Mouse (Mus musculus) erythroblast, embryonic 14.5 days (primary cell): ENCODE results near the gene Cacna1d. TPM values are rescaled to one million over a fixed set of nuclear protein-coding genes. Genes with fewer than 3 reads are reported as not detected.

Experiments used
- H3K27me3 ChIP-seq: 2 replicates; pipeline ENCODE4 v1.6.1; 2012; ENCODE audit warnings: inconsistent platforms; ENCODE audit not compliant: control insufficient read depth
- H3K36me3 ChIP-seq: 2 replicates; pipeline ENCODE4 v1.6.1; 2012; ENCODE audit warnings: mild to moderate bottlenecking, inconsistent platforms; ENCODE audit not compliant: control insufficient read depth
- H3K4me1 ChIP-seq: 2 replicates; pipeline ENCODE4 v1.6.1; 2012; ENCODE audit warnings: inconsistent platforms; ENCODE audit not compliant: control insufficient read depth
- H3K4me3 ChIP-seq: replicated peaks from 2 replicates; pipeline ENCODE3; 2012; ENCODE audit warnings: moderate library complexity, mild to moderate bottlenecking, inconsistent platforms
- H3K9me3 ChIP-seq: 2 replicates; pipeline ENCODE4 v1.6.1; 2012; ENCODE audit warnings: low read length, inconsistent platforms, mixed read lengths; ENCODE audit not compliant: control insufficient read depth
- GATA1 ChIP-seq: IDR thresholded peaks from 2 replicates; pipeline ENCODE4 v1.6.1; 2012; ENCODE audit warnings: low read length, inconsistent platforms, mixed read lengths
- TAL1 ChIP-seq: IDR thresholded peaks from 3 replicates; pipeline ENCODE4 v1.6.1; 2012; ENCODE audit warnings: low read length, inconsistent platforms, mixed read lengths
- polyA plus RNA-seq: library from polyadenylated mRNA; stranded (reverse); fragments of >175 nt; gene quantifications from 2 replicates; pipeline ENCODE4 v1.2.3, GENCODE M21; 2012

Gene Cacna1d
- polyA plus RNA-seq, 1 experiment: not detected

DNA sequence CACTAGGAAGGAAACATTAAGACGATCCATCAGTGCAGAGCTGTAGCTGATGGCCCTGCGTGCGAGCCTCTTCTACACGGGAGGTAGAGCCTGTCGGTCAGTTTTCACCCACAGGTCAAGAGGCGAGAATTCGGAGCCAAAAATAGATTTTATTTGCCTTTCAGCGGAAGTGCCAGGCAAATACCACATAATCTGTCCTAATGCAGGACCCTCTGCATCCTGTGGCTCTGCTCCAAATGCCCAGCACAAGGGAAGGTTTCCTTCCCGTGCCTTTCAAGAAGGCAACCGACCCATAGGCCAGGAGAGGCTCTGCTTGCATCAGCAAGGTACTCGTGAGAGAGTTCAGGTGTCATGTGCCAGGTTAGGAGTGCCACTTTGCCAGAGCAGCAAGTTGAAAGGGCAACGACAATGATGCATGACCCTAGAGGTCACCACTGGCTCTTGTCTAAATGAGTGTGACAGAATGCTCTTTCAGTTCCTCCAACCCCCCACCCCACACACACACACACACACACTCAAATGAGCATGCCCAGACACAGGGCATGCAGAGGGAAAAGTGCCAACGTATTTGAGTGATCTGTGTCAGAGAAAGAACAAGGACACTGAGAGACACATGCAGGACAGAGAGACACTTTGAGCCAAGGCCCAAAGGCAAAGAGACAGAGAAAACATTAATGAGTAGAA, 179.9 kb downstream of the Cacna1d start:
- Histone ChIP-seq H3K27me3 (no peaks in the 10 kb centered on the region), H3K9me3 (no peaks in the 10 kb centered on the region), H3K4me3 (no peak overlapping the region), H3K36me3 (no peaks in the 10 kb centered on the region), H3K4me1 (no peaks in the 10 kb centered on the region)
- TF ChIP-seq GATA1 (no peak), TAL1 (no peak)

DNA sequence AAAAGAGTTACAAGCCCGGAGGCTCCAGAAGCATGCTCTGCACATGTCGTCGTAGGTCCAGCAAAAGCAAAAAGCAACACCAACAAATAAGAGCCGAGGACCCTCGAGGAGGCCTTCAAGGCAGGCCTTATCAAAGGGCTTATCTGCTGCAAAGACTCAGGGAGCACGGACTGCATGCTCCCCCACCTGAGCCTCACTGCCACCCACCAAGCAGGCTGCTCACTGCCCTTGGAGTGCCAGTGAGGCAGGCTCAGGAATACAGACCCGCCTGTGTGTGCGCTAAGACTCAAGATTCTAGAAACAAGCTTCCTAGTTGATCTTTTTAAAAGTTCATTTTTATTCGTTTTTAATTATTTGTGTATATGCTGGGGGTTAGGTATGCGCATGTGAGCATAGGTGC, 181.0 kb downstream of the Cacna1d start:
- no peaks in the 10 kb centered on the region for H3K4me1 ChIP-seq
- H3K27me3 ChIP-seq: no peaks in the 10 kb centered on the region
- H3K4me3 ChIP-seq: no peak overlapping the region
- H3K36me3 ChIP-seq: no peaks in the 10 kb centered on the region
- no peak for TF ChIP-seq TAL1
- TF ChIP-seq GATA1: no peak
- H3K9me3 ChIP-seq: no peaks in the 10 kb centered on the region

DNA sequence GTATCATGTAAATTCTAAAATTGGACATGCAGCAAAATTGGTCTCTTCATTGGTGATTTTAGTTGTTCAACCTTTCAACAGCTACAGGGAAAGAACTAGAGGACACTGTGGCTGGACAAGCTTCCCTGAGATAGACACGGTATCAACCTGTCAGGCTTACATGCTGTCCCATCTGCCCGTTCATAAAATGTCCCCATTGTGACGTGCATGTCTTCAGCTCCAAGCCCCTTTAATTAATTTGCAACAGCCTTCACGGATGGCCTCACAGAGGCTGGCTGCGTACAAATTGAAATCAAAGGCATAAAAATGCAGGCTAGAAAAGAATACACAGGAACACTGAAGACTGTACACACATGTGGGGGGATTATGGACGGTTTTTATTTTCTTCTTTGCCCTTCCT, 185.0 kb downstream of the Cacna1d start:
- H3K27me3 ChIP-seq: no peaks in the 10 kb centered on the region
- H3K36me3 ChIP-seq: no peaks in the 10 kb centered on the region
- no peaks in the 10 kb centered on the region for H3K4me1 ChIP-seq
- TF ChIP-seq GATA1 (no peak), TAL1 (no peak)
- no peak overlapping the region for H3K4me3 ChIP-seq
- H3K9me3 ChIP-seq: no peaks in the 10 kb centered on the region

DNA sequence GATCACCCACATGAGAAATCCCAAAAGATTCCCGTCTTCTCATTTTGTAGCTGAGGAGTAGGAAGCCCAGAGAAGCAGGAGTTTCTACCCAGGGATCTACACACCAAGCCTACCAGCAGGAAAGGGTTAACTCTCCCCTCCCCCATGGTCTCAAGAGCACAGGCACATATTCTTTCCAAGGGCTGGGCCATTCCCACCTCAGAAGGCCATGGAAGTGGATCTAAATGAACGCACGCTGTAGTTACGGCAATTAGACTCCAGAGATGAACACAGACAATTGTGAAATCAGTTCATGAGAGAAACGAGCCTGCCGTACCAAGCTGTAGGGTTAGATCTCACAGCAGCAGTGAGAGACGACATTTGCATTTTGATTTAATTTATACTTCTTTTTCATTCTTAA, 191.3 kb downstream of the Cacna1d start:
- H3K9me3 ChIP-seq: no peaks in the 10 kb centered on the region
- no peak for TF ChIP-seq TAL1
- no peak for TF ChIP-seq GATA1
- no peaks in the 10 kb centered on the region for H3K4me1 ChIP-seq
- no peaks in the 10 kb centered on the region for H3K36me3 ChIP-seq
- no peak overlapping the region for H3K4me3 ChIP-seq
- H3K27me3 ChIP-seq: no peaks in the 10 kb centered on the region

DNA sequence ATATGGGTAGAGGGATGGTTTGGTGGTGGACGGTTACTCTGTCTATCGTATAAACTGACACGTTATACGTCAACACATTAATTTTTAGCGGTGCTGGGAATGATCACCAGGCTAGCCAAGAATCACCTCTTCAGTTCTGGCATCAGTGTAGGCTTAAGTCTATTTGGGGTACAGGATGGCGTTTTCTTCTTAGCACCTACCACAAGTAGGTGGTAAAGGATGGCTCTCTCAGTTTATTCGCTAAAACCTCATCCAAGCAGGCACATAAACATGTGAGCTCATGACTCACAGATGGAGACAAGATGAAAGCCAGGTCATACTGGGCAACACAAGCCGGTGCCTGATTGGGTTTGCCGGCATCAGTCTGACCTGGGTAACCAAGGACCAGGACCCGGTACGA, 193.8 kb downstream of the Cacna1d start:
- H3K9me3 ChIP-seq: no peaks in the 10 kb centered on the region
- no peaks in the 10 kb centered on the region for H3K36me3 ChIP-seq
- no peak for TF ChIP-seq TAL1
- TF ChIP-seq GATA1: no peak
- H3K27me3 ChIP-seq: no peaks in the 10 kb centered on the region
- H3K4me3 ChIP-seq: no peak overlapping the region
- H3K4me1 ChIP-seq: no peaks in the 10 kb centered on the region

DNA sequence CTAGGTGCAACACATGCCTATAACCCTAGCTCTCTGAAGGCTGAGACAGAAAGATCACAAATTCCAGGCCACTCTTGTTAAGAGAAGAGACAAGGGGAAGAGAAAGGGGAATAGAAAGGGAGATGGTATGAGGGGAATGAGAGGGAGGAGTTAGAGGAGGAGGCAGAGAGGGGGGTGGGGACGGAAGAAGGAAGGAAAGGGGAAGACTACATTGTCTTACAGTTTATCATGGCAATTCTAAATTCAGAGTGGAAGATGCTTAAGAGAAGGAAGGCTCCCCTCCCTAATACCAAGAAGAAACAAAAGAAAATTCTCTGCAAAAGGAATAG, 199.2 kb downstream of the Cacna1d start:
- H3K27me3 ChIP-seq: no peaks in the 10 kb centered on the region
- H3K4me1 ChIP-seq: no peaks in the 10 kb centered on the region
- no peak overlapping the region for H3K4me3 ChIP-seq
- no peak for TF ChIP-seq TAL1
- no peak for TF ChIP-seq GATA1
- no peaks in the 10 kb centered on the region for H3K9me3 ChIP-seq
- no peaks in the 10 kb centered on the region for H3K36me3 ChIP-seq

DNA sequence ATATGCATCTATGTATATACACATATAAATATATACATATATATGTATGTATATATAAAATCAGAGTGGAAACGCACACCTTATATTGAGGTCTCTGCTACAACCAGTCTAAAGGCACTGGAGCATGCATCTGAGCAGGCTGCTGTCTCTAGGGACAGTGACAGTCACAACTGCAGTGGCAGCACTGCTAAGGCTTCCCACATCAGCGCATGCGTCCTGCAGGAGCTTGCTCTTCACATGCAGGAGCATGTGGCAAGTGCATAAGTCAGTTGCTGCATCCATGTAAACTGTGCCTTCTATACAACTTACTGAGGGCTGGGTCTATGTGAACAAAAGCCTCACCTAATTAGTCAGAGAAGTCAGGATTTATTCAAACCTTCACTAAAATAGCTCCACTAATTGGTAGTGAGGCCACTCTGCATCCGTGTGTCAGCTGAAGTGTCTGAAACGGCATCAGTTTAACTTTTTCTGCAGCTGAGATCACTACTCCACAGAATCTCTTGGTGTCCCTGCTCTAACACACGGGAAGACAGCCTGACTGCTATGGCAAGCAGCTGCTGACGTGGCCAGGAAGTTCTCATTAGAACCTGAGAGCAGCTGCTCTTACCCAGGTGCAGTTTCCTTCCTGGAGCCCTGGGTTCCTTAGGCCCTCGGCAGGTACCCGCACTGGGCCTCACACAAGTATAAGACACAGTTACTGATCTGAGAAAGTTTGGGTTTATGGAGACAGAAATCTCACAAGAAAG, 199.7 kb downstream of the Cacna1d start:
- H3K36me3 ChIP-seq: no peaks in the 10 kb centered on the region
- no peak for TF ChIP-seq GATA1
- no peak for TF ChIP-seq TAL1
- H3K9me3 ChIP-seq: no peaks in the 10 kb centered on the region
- H3K4me1 ChIP-seq: no peaks in the 10 kb centered on the region
- H3K4me3 ChIP-seq: no peak overlapping the region
- no peaks in the 10 kb centered on the region for H3K27me3 ChIP-seq

DNA sequence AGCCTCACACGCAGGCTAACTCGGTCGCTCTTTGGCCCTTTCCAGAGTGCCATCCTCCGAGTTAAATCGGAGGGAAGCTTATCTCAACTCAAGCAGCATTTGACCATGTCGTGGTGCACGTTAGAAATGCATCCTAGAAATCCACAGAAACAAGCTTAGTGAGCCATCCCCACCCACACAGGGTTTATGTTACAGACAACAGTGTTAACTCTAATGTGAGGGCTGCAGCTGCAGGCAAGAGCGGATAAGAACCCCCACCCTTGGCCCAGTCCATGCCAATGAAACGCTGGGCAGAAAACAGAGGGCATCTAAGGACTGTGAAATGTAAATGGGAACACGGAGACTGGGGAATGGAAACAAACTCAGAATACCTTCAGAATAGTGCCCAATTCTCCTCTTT, 206.8 kb downstream of the Cacna1d start:
- no peak for TF ChIP-seq GATA1
- TF ChIP-seq TAL1: no peak
- no peaks in the 10 kb centered on the region for H3K9me3 ChIP-seq
- no peaks in the 10 kb centered on the region for H3K27me3 ChIP-seq
- no peak overlapping the region for H3K4me3 ChIP-seq
- no peaks in the 10 kb centered on the region for H3K36me3 ChIP-seq
- no peaks in the 10 kb centered on the region for H3K4me1 ChIP-seq

DNA sequence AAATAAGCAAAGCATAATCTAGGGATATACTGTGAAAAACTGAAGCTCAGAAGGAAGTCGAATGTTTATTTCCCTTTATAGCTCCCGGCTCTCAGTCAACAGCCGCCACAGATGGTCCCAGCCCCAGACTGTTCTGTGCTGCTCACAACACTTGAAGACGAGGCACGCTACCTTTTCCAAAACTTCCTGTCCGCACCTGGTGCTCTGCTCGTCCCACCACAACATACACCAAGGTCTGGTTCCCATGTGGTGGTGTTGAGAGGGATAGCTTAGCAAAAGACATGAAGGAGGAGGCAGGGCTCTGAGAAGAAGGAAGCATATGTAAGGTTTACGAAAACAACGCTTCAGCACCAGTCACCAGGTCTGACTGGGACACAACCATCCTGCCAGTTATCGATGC, 207.2 kb downstream of the Cacna1d start:
- H3K9me3 ChIP-seq: no peaks in the 10 kb centered on the region
- H3K27me3 ChIP-seq: no peaks in the 10 kb centered on the region
- no peak overlapping the region for H3K4me3 ChIP-seq
- no peaks in the 10 kb centered on the region for H3K4me1 ChIP-seq
- no peak for TF ChIP-seq TAL1
- no peaks in the 10 kb centered on the region for H3K36me3 ChIP-seq

DNA sequence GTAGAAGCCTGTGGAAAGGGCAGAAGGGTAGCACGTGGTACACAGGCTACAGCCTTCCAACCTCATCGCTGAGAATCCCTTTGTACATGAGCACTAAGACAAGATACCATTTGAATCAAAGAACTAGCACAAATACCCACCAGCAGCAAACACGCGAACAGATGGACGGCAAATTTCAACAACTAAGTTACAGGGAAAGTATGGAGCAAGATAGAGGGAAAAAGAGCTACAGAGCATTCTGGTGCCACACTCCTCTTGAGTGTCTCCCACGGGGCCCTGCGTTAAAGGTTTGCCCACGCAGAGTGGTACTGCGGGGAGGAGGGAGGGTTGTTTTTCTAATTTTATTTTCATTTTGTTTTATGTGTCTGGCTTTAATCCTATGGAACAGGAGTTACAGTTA, 215.7 kb downstream of the Cacna1d start:
- no peak overlapping the region for H3K4me3 ChIP-seq
- no peaks in the 10 kb centered on the region for H3K4me1 ChIP-seq
- TF ChIP-seq TAL1 (no peak), GATA1 (no peak)
- peaks cover 2% of the 10 kb centered on the region for H3K27me3 ChIP-seq
- H3K9me3 ChIP-seq: no peaks in the 10 kb centered on the region
- H3K36me3 ChIP-seq: no peaks in the 10 kb centered on the region
